Mouse (Mus musculus) heart, postnatal 0 days (tissue): Measurements from ENCODE around the gene Neb. TPM values are rescaled to one million over a fixed set of nuclear protein-coding genes. Genes with fewer than 3 reads are reported as not detected.

Experiments
- ATAC-seq: fragments of 200-750 bp; cut with Nextera tagmentation; 2 replicates; pipeline ENCODE4 v1.8.0; 2017; ENCODE audit warnings: low read depth, moderate number of reproducible peaks, moderate library complexity; ENCODE audit not compliant: insufficient read depth
- DNase-seq: peaks from one replicate; pipeline ENCODE4 v3.0.0-alpha.2; 2016; ENCODE audit warnings: low spot score
- H3K27ac ChIP-seq: fragments of 300-500 bp; sonication (generic); 2 replicates; pipeline ENCODE4 v1.5.1; 2014; ENCODE audit warnings: low read depth, mild to moderate bottlenecking
- H3K27me3 ChIP-seq: fragments of 300-500 bp; sonication (generic); 2 replicates; pipeline ENCODE4 v1.6.1; 2014; ENCODE audit warnings: low read length, mixed read lengths; ENCODE audit not compliant: control insufficient read depth, insufficient read depth
- H3K36me3 ChIP-seq: fragments of 300-500 bp; sonication (generic); replicated peaks from 2 replicates; pipeline ENCODE4 v1.6.1; 2014; ENCODE audit warnings: low read length, mixed read lengths; ENCODE audit not compliant: control insufficient read depth, insufficient read depth
- H3K4me1 ChIP-seq: fragments of 300-500 bp; sonication (generic); 2 replicates; pipeline ENCODE4 v1.6.1; 2014; ENCODE audit warnings: antibody characterized with exemption; ENCODE audit not compliant: control insufficient read depth, insufficient read depth
- H3K4me2 ChIP-seq: fragments of 300-500 bp; sonication (generic); 2 replicates; pipeline ENCODE4 v1.6.1; 2014; ENCODE audit warnings: low read depth, mild to moderate bottlenecking, low read length, moderate library complexity
- H3K4me3 ChIP-seq: fragments of 300-500 bp; sonication (generic); 2 replicates; pipeline ENCODE4 v1.5.1; 2014; ENCODE audit warnings: low read depth, low read length
- H3K9ac ChIP-seq: fragments of 300-500 bp; sonication (generic); replicated peaks from 2 replicates; pipeline ENCODE4 v1.6.1; 2014; ENCODE audit warnings: low read depth, low read length, mixed read lengths
- H3K9me3 ChIP-seq: fragments of 300-500 bp; sonication (generic); replicated peaks from 2 replicates; pipeline ENCODE4 v1.6.1; 2016; ENCODE audit warnings: low read length; ENCODE audit not compliant: control insufficient read depth
- CTCF ChIP-seq: IDR thresholded peaks from 2 replicates; pipeline ENCODE4 v1.5.1; 2016; ENCODE audit warnings: antibody characterized with exemption, control low read depth, low read depth
- EP300 ChIP-seq: IDR thresholded peaks from 2 replicates; pipeline ENCODE4 v1.6.1; 2016; ENCODE audit warnings: antibody characterized with exemption, low read depth
- WGBS: fragments of 180-500 bp; shearing (Covaris S2); extraction: QIAGEN DNeasy Blood & Tissue Kit; methylation state at CpG from one replicate; pipeline ENCODE4 v1.1.7; 2014; 5-methylcytosine and 5-hydroxymethylcytosine counted together
- polyA plus RNA-seq: library from polyadenylated mRNA; unstranded; fragments of >200 nt; fragmentation: Nextera tagmentation; extraction: Ambion mirVana; gene quantifications from 2 replicates; pipeline ENCODE4 v1.2.1, GENCODE M21; 2015
- total RNA-seq: library from RNA; depleted of rRNA; stranded (reverse); fragments of >200 nt; gene quantifications from 2 replicates; pipeline ENCODE4 v1.2.3, GENCODE M21; 2014; ENCODE audit warnings: low replicate concordance

Neb gene
- total and polyA plus RNA-seq, 2 experiments from 2014 or later, result 1.4 to 4.4 TPM

GRCm38 (mm10) chr2:52335087-52335486, 43.2 kb downstream of the Neb start:
- TF ChIP-seq CTCF (no peak), EP300 (no peak)
- 83% methylated on average over 8 of the region's 8 CpGs for whole genome bisulfite sequencing
- no peak for DNase-seq

GRCm38 (mm10) chr2:52333535-52333934, 44.7 kb downstream of the Neb start:
- no peaks in the 10 kb centered on the region for H3K9me3 ChIP-seq
- WGBS, result 28% methylated on average over 2 of the region's 2 CpGs
- H3K36me3 ChIP-seq, result no peaks in the 10 kb centered on the region
- H3K4me1 ChIP-seq, result peaks cover 6% of the 10 kb centered on the region; the same call in 1 of the 2 replicates
- DNase-seq, result no peak
- no peak overlapping the region for H3K27ac ChIP-seq
- H3K4me3 ChIP-seq, result no peak overlapping the region
- no peak for TF ChIP-seq CTCF
- no peak for TF ChIP-seq EP300
- H3K4me2 ChIP-seq, result no peak overlapping the region
- no peak overlapping the region for H3K9ac ChIP-seq
- no peaks in the 10 kb centered on the region for H3K27me3 ChIP-seq
- ATAC-seq, result no peak

More at GRCm38 (mm10) chr2:52335087-52335486, 43.2 kb downstream of the Neb start:
- Histone ChIP-seq H3K4me2 (no peak overlapping the region), H3K27ac (no peak overlapping the region), H3K4me1 (peaks cover 6% of the 10 kb centered on the region; the same call in 1 of the 2 replicates), H3K9ac (no peak overlapping the region), H3K36me3 (no peaks in the 10 kb centered on the region), H3K9me3 (no peaks in the 10 kb centered on the region), H3K4me3 (no peak overlapping the region), H3K27me3 (no peaks in the 10 kb centered on the region)
- ATAC-seq, result no peak

GRCm38 (mm10) chr2:52331761-52332160, 46.5 kb downstream of the Neb start:
- H3K9ac ChIP-seq, result no peak overlapping the region
- no peak overlapping the region for H3K27ac ChIP-seq
- ATAC-seq (peak; percentile 47; the same call in 1 of the 2 replicates), DNase-seq (peak; percentile 23)
- H3K4me2 ChIP-seq, result no peak overlapping the region
- no peaks in the 10 kb centered on the region for H3K36me3 ChIP-seq
- TF ChIP-seq EP300, result no peak
- TF ChIP-seq CTCF, result no peak
- H3K4me3 ChIP-seq, result no peak overlapping the region
- H3K27me3 ChIP-seq, result no peaks in the 10 kb centered on the region
- peaks cover 6% of the 10 kb centered on the region; the same call in 1 of the 2 replicates for H3K4me1 ChIP-seq
- WGBS, result 69% methylated on average over 3 of the region's 3 CpGs
- H3K9me3 ChIP-seq, result no peaks in the 10 kb centered on the region

- no peak overlapping the region for H3K27ac ChIP-seq
- DNase-seq (no peak), ATAC-seq (no peak)
- H3K4me3 ChIP-seq, result no peak overlapping the region
- no peak for TF ChIP-seq EP300
- TF ChIP-seq CTCF, result no peak
- no peaks in the 10 kb centered on the region for H3K9me3 ChIP-seq
- H3K4me1 ChIP-seq, result peaks cover 8% of the 10 kb centered on the region
- WGBS, result 76% methylated on average over 4 of the region's 4 CpGs
- H3K4me2 ChIP-seq, result no peak overlapping the region
- no peaks in the 10 kb centered on the region for H3K27me3 ChIP-seq
- no peaks in the 10 kb centered on the region for H3K36me3 ChIP-seq
- no peak overlapping the region for H3K9ac ChIP-seq
Measured at GRCm38 (mm10) chr2:52327244-52327815, 50.9 kb downstream of the Neb start.

- H3K4me1 ChIP-seq, result peaks cover 14% of the 10 kb centered on the region
- TF ChIP-seq EP300 (no peak), CTCF (no peak)
- ATAC-seq (peak; percentile 41; the same call in 1 of the 2 replicates), DNase-seq (peak; percentile 24)
- H3K27me3 ChIP-seq, result no peaks in the 10 kb centered on the region
- 56% methylated on average over 3 of the region's 3 CpGs for WGBS
- H3K27ac ChIP-seq, result no peak overlapping the region
- no peaks in the 10 kb centered on the region for H3K36me3 ChIP-seq
- no peak overlapping the region for H3K4me3 ChIP-seq
- H3K9me3 ChIP-seq, result no peaks in the 10 kb centered on the region
- H3K9ac ChIP-seq, result no peak overlapping the region
- H3K4me2 ChIP-seq, result no peak overlapping the region
Measured at GRCm38 (mm10) chr2:52321866-52322265, 56.4 kb downstream of the Neb start.

- ATAC-seq (no peak), DNase-seq (no peak)
- Histone ChIP-seq H3K4me2 (no peak overlapping the region), H3K27me3 (no peaks in the 10 kb centered on the region), H3K9ac (no peak overlapping the region), H3K36me3 (no peaks in the 10 kb centered on the region), H3K4me3 (no peak overlapping the region), H3K9me3 (no peaks in the 10 kb centered on the region), H3K4me1 (peaks cover 14% of the 10 kb centered on the region), H3K27ac (no peak overlapping the region)
- no peak for TF ChIP-seq CTCF
- TF ChIP-seq EP300, result no peak
- 96% methylated on average over 2 of the region's 2 CpGs for WGBS
Measured at GRCm38 (mm10) chr2:52320175-52320574, 58.1 kb downstream of the Neb start.
